Mouse (Mus musculus) embryonic facial prominence, embryonic 14.5 days (tissue): ENCODE data around the gene Nlk. TPM values are rescaled to one million over a fixed set of nuclear protein-coding genes. Genes with fewer than 3 reads are reported as not detected.
"Not testable (repeated sequence)": the region's sequence is repeated elsewhere in the genome, so short reads cannot be mapped to it uniquely, and the experiment has no call there.

Experiments used
- ATAC-seq: fragments of 200-750 bp; cut with Nextera tagmentation; 2 replicates; pipeline ENCODE4 v1.8.0; 2017; ENCODE audit warnings: low read depth, moderate number of reproducible peaks, moderate TSS enrichment
- DNase-seq: peaks from one replicate; pipeline ENCODE4 v3.0.0-alpha.2; 2015; ENCODE audit warnings: low spot score
- H3K27ac ChIP-seq: fragments of 300-500 bp; sonication (generic); replicated peaks from 2 replicates; pipeline ENCODE4 v1.5.1; 2014; ENCODE audit warnings: low read depth, mild to moderate bottlenecking, low read length, moderate library complexity
- H3K27me3 ChIP-seq: fragments of 300-500 bp; sonication (generic); replicated peaks from 2 replicates; pipeline ENCODE4 v1.6.1; 2014; ENCODE audit warnings: low read length; ENCODE audit not compliant: control insufficient read depth, insufficient read depth
- H3K36me3 ChIP-seq: fragments of 300-500 bp; sonication (generic); 2 replicates; pipeline ENCODE4 v1.6.1; 2014; ENCODE audit warnings: low read length, mixed read lengths; ENCODE audit not compliant: control insufficient read depth, insufficient read depth
- H3K4me1 ChIP-seq: fragments of 300-500 bp; sonication (generic); 2 replicates; pipeline ENCODE4 v1.6.1; 2014; ENCODE audit warnings: antibody characterized with exemption, low read length; ENCODE audit not compliant: control insufficient read depth, insufficient read depth
- H3K4me2 ChIP-seq: fragments of 300-500 bp; sonication (generic); 2 replicates; pipeline ENCODE4 v1.6.1; 2014; ENCODE audit warnings: low read depth, mild to moderate bottlenecking, low read length, moderate library complexity, mixed read lengths
- H3K4me3 ChIP-seq: fragments of 300-500 bp; sonication (generic); 2 replicates; pipeline ENCODE4 v1.5.1; 2014; ENCODE audit warnings: low read depth, mild to moderate bottlenecking, low read length
- H3K9ac ChIP-seq: fragments of 300-500 bp; sonication (generic); 2 replicates; pipeline ENCODE4 v1.6.1; 2014; ENCODE audit warnings: low read depth, mild to moderate bottlenecking, low read length, moderate library complexity, mixed read lengths
- H3K9me3 ChIP-seq: fragments of 300-500 bp; sonication (generic); 2 replicates; pipeline ENCODE4 v1.6.1; 2016; ENCODE audit warnings: low read length; ENCODE audit not compliant: control insufficient read depth
- WGBS: fragments of 180-500 bp; shearing (Covaris S2); extraction: QIAGEN DNeasy Blood & Tissue Kit; methylation state at CpG from one replicate; pipeline ENCODE4 v1.1.7; 2014; 5-methylcytosine and 5-hydroxymethylcytosine counted together
- polyA plus RNA-seq: library from polyadenylated mRNA; unstranded; fragments of >200 nt; fragmentation: Nextera tagmentation; extraction: Ambion mirVana; gene quantifications from 2 replicates; pipeline ENCODE4 v1.2.1, GENCODE M21; 2014

Gene Nlk
- polyA plus RNA-seq, 1 experiment from 2014 or later = 10.6 TPM

DNA sequence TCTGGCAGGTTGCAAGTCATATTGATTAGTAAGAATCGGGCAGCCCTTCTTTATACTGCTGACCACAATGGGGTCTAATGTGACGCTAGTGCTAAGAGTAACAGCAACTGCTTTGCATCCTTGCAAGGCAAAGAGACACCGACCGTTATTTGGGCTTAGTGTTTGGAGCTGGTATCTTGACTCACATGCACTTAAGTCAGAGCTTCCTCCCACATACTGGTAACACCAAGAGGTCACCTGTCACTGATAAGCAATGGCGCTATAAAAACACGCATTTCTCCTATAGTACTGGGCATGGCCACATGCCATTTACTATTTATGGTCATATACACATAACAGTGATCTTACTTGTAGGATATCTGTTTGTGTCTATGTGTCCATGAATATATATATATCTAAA, 114.3 kb downstream of the Nlk start:
- H3K27ac ChIP-seq = no peak overlapping the region
- no peak overlapping the region for H3K4me3 ChIP-seq
- H3K4me1 ChIP-seq = no peaks in the 10 kb centered on the region
- H3K4me2 ChIP-seq = no peak overlapping the region
- H3K36me3 ChIP-seq = peaks cover 67% of the 10 kb centered on the region
- no peak overlapping the region for H3K9ac ChIP-seq
- ATAC-seq = no peak
- WGBS = 98% methylated on average over 6 of the region's 6 CpGs
- DNase-seq = no peak
- no peaks in the 10 kb centered on the region for H3K9me3 ChIP-seq
- no peaks in the 10 kb centered on the region for H3K27me3 ChIP-seq

DNA sequence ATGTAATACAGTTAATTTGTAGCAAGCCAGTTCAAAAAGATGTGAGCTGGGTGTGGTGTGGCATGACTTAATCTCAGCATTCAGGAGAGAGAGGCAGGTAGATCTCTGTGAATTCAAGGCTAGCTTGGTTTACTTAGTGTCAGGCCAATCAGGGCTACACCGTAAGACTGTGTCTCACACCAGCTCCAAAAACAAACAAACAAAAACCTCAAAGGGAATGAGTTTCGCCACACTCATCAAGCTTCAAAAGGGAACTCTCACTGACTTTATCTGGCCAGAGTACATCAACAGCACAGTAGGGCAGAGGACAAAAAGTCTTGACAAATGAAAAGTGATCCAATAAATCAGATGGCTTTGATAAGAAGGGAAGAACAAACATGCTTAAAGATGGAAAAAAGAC, 122.2 kb downstream of the Nlk start:
- no peaks in the 10 kb centered on the region for H3K4me1 ChIP-seq
- no peak overlapping the region for H3K4me3 ChIP-seq
- H3K4me2 ChIP-seq = no peak overlapping the region
- WGBS = 66% methylated on average over 2 of the region's 2 CpGs
- peaks cover 45% of the 10 kb centered on the region for H3K36me3 ChIP-seq
- H3K9me3 ChIP-seq = no peaks in the 10 kb centered on the region
- H3K9ac ChIP-seq = no peak overlapping the region
- no peak for ATAC-seq
- no peak for DNase-seq
- H3K27ac ChIP-seq = no peak overlapping the region
- H3K27me3 ChIP-seq = no peaks in the 10 kb centered on the region

DNA sequence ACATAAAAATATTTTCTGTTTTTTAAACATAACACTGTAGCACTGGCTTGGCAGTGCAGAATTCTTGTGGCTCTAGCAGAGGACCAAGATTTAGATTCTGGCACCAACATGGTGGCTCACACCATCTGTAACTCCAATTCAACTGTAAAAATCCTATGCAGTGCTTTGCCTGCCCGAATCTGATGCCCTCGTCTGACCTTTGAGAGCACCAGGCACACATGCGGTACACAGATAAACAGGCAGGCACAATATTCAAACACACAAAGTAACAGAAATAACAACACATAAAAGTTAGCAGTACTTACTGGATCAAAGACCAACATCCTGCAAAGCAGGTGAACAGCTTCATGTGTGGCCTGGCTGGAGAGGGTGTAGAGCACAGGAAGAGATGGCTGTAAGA, 122.6 kb downstream of the Nlk start:
- ATAC-seq = no peak
- Histone ChIP-seq H3K4me3 (no peak overlapping the region), H3K4me2 (no peak overlapping the region), H3K36me3 (peaks cover 44% of the 10 kb centered on the region), H3K4me1 (no peaks in the 10 kb centered on the region), H3K27ac (no peak overlapping the region), H3K9me3 (no peaks in the 10 kb centered on the region), H3K27me3 (no peaks in the 10 kb centered on the region), H3K9ac (no peak overlapping the region)
- WGBS = 86% methylated on average over 3 of the region's 3 CpGs
- no peak for DNase-seq

DNA sequence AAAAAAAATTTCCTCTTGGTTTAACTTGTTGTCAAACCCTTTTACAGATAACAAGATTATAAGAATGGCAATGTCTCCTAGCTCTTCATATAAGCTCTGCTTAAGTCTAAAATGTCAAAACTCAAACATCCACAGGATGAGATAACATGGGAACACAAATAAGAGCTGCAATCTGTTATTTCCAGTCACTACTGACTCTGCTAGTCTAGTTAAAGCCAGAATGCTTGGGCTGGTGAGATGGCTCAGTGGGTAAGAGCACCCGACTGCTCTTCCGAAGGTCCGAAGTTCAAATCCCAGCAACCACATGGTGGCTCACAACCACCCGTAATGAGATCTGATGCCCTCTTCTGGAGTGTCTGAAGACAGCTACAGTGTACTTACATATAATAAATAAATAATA, 123.1 kb downstream of the Nlk start:
- H3K9ac ChIP-seq, ATAC-seq, H3K4me1 ChIP-seq, H3K4me2 ChIP-seq, DNase-seq, H3K9me3 ChIP-seq, H3K27me3 ChIP-seq, H3K27ac ChIP-seq, H3K4me3 ChIP-seq: not testable (repeated sequence)
- 99% methylated on average over 3 of the region's 4 CpGs for WGBS
- H3K36me3 ChIP-seq = peaks cover 40% of the 10 kb centered on the region

DNA sequence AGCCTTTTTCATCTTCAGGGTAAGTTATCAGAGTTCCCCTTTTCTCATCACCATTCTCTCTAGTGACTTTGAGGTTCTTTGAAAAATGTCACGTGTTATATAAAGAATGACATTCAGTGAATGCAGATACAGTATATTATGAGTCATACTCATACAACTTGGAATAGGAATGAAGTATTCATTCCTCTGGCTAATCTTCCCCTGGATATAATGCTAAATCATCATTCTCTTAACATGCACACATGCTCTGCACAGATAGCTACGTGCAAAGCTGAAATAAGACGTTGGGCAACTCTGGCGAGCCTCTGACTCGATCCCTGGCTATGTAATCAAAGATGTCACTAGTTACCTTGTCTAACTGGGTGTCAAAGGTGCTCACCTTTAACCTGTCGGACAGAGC, 125.3 kb downstream of the Nlk start:
- no peak overlapping the region for H3K4me2 ChIP-seq
- no peaks in the 10 kb centered on the region for H3K4me1 ChIP-seq
- no peak for ATAC-seq
- no peaks in the 10 kb centered on the region for H3K27me3 ChIP-seq
- no peak overlapping the region for H3K9ac ChIP-seq
- no peaks in the 10 kb centered on the region for H3K9me3 ChIP-seq
- H3K36me3 ChIP-seq = peaks cover 32% of the 10 kb centered on the region
- 87% methylated on average over 6 of the region's 6 CpGs for WGBS
- DNase-seq = no peak
- H3K27ac ChIP-seq = no peak overlapping the region
- no peak overlapping the region for H3K4me3 ChIP-seq

DNA sequence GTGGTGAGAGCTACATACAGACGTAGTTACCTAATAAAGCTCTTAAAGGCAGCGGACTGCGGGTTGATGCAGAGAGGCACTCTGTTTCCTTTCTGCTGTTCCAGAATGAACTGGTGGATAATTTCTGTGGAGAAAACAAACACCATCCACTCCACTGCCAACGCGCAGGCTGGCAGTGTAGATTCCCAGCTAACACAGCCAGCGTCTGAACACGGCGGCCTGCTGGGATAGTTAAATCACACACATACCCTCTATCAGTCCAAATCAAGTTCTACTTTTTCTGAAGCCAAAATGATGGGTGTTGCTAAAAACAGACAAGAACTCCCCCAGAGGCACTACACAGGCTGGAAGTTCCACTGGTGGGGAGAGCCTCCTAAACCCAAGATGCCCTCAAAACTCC, 125.7 kb downstream of the Nlk start:
- DNase-seq = no peak
- no peak overlapping the region for H3K27ac ChIP-seq
- no peak overlapping the region for H3K9ac ChIP-seq
- no peaks in the 10 kb centered on the region for H3K27me3 ChIP-seq
- ATAC-seq = no peak
- H3K4me2 ChIP-seq = no peak overlapping the region
- H3K9me3 ChIP-seq = no peaks in the 10 kb centered on the region
- 87% methylated on average over 8 of the region's 8 CpGs for WGBS
- H3K4me3 ChIP-seq = no peak overlapping the region
- no peaks in the 10 kb centered on the region for H3K4me1 ChIP-seq
- peaks cover 29% of the 10 kb centered on the region for H3K36me3 ChIP-seq

DNA sequence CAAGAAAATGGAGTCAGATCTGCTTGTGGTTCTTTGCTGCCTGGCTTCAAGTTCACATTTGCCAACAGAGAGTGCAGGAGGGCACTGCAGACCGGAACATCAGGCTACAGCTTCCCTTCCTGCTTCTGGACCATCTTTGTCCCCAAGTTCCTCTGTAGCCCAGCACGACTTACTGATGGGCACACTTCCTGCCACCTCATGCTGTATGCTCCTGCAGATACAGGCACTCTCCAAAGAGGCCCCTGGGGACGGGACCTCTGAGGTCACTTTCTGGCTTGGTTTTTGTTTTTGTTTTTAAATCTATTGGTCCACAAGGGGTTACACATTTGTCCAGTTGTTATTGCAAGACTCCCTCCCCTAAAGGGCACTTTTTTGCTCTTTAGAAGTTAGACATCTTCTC, 127.4 kb downstream of the Nlk start:
- no peak overlapping the region for H3K4me3 ChIP-seq
- no peaks in the 10 kb centered on the region for H3K9me3 ChIP-seq
- H3K36me3 ChIP-seq = peaks cover 17% of the 10 kb centered on the region
- DNase-seq (no peak), ATAC-seq (no peak)
- H3K9ac ChIP-seq = no peak overlapping the region
- no peaks in the 10 kb centered on the region for H3K4me1 ChIP-seq
- H3K27ac ChIP-seq = no peak overlapping the region
- WGBS = 67% methylated on average over 3 of the region's 3 CpGs
- no peak overlapping the region for H3K4me2 ChIP-seq
- no peaks in the 10 kb centered on the region for H3K27me3 ChIP-seq

DNA sequence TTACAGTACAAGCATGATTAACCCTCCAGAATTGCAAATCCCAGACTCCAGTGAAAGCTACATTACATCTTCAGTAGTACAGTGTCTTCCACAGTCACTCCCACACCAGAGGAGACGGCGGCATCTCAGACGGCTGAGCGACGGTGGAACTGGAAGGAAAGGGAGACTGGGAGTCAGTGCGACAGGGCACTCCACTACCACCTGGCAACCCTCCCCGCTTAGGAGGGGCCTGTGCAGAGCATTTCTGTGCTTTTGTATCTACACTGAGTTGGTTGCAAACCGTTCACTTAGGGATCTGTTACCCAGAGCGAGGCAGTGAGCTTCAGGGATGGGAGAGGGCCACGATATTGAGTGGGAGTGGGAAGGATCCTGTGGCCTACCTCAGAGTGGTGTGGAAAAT, 128.3 kb downstream of the Nlk start:
- H3K27me3 ChIP-seq = no peaks in the 10 kb centered on the region
- no peak overlapping the region for H3K4me3 ChIP-seq
- no peak for DNase-seq
- no peaks in the 10 kb centered on the region for H3K9me3 ChIP-seq
- 79% methylated on average over 10 of the region's 10 CpGs for WGBS
- H3K27ac ChIP-seq = no peak overlapping the region
- H3K4me1 ChIP-seq = no peaks in the 10 kb centered on the region
- H3K4me2 ChIP-seq = no peak overlapping the region
- peaks cover 12% of the 10 kb centered on the region for H3K36me3 ChIP-seq
- H3K9ac ChIP-seq = no peak overlapping the region
- ATAC-seq = no peak

DNA sequence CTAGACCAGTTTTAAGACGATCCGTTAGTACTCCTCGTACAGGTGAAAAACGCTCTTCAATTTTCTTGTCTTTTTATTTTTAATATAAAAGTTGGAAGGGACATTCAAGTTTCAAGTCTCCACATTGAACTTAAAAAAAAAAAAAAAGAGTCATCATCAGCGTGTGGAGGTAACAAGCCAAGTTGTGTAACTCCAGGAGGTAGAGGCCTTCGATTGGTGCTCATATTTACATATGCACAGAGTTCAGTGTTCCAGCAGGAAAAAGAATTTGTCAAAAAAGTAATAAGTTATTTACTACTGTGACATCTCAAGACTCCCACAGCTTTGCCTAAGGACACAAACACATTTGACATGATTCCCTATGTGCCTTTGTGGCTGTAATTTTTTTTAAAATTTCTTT, 129.6 kb downstream of the Nlk start:
- H3K27ac ChIP-seq = no peak overlapping the region
- no peak for DNase-seq
- peaks cover 12% of the 10 kb centered on the region for H3K36me3 ChIP-seq
- no peaks in the 10 kb centered on the region for H3K9me3 ChIP-seq
- H3K27me3 ChIP-seq = no peaks in the 10 kb centered on the region
- H3K4me1 ChIP-seq = no peaks in the 10 kb centered on the region
- no peak overlapping the region for H3K4me3 ChIP-seq
- H3K9ac ChIP-seq = no peak overlapping the region
- no peak overlapping the region for H3K4me2 ChIP-seq
- WGBS = 90% methylated on average over 6 of the region's 6 CpGs
- no peak for ATAC-seq
